Mouse (Mus musculus): ENCODE data around the gene Fndc8.
A peak's percentile ranks its signal among the peaks of the same experiment; 100 is the strongest.

Fndc8 gene

DNA sequence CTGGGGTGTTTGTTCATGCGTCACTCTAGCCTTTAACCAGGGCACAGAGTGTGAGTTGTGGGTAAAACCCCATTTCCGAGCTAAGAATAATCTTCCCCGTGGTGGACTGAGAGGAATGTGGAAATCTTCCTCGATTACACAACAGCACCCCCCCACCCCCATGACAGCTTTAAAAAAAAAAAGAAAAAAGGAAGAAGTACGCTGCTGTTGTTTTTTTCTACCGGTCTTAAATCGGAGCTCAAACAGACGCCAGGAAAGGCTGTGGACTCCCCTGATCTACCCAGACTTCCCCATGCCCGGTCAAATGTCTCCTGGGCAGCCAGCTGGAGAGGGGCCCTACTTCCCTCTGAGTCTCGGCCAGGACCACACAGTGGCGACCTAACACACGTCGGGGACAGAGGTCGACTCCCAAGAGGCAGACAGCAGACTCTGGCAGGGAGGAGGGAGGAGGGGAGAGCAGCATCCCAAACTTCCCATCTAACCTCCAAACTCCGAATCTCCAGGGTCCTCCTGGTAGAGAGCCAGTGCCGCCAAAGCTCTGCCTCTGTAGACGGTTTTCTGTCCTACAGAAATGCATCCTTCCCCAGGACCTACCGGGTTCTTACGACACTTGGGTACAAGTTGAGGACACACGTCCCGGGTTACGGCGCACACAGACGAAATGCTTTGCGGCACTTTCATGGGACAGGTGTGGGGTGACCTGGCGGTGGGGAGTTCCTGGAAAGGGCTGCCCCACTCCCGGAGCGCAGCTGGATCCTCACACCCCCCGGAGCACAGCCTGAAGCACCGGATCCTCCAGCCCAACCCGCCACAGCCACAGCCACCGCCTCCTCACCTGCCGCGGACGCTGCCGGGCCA, 21.5 kb upstream of the Fndc8 start:
- DNase-seq, result peak; percentile 83

DNA sequence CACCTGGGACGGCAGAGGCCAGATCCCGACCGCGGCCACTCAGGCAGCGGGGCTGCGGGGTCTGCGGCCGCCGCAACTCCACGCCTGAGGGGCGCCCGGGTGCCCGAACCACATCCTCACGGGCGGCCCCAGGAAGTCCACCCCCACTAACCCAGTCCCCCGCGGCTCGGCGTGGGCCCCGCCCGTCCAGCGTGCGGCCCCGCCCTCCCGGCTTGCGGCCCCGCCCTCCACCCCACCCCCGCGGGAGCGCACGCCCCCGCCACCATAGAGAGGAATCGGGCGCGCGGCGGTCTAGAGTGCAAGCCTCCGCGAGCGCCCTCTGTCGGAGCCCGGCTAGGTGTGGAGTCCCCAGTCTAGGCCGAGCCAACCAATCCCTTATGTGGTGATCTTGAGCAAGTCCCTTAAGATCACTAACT, 20.9 kb upstream of the Fndc8 start, which contains the start of gene Rffl:
Gene Rffl, minus strand, starts transcription at position 180 of the 416 bp plus-strand sequence.
- peak; percentile 96 for DNase-seq

DNA sequence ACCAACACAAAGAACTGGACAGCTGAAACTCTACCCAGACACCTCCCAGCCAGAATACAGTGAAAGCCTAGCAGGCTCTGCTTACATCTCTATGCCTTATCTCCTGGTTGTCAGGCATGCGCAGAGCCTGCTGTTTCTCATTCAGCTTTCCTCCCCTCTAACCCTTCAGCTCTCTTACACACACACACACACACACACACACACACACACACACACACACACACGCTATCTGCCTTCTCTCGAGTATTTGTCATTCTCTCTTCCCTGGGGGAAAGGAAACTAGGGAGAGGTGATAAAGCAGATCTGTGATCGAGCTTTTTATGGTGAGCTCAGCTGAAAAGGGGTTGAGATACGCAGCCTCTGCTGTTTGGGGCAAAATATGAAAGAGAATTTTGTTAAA, 17.0 kb upstream of the Fndc8 start:
- no peak for DNase-seq

DNA sequence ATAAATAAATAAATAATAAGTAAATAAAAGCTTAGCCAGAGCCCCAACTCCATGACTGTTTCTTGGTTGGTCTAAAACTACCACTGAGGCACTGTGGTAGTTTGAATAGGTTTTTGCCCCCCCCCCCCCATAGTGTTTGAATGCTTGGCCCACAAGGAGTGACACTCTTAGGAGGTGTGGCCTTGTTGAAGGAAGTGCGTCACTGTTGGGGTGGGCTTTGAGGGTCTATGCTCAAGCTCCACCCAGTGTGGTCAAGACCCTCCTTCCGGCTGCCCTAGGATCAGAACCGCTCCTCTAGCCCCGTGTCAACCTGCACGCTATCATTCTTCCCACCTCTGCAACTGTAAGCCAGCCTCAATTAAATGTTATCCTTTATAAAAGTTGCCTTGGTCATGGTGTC, 16.3 kb upstream of the Fndc8 start:
- no peak for DNase-seq

DNA sequence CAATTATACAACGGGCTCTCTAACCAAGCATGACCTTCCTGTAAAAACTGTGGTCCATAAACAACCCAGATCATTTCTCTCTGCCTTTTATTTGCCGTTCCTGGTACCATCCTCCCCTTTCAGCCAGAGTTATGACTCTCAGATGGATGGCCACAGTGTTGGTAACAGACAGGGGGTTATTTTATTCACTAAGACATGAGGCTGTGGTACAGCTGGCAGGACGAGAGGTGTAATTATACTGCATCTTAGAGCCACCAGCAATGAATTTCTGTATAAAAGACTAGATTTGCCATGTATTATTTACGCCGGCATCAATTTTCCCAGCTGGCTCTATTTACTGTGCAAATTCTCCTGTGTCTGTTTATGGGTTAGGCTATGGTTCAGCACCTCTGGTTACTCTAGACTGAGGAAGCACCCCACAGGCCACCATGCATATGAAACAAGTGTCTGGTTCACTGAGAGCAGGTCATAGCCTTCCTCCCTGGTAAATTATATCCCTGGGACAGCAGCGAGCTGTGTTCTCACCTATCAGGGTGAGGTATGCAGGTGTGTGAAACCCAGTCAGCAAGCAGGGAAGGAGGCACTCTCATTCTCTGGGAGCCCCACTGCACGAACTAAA, 14.1 kb upstream of the Fndc8 start:
- DNase-seq, result no peak

DNA sequence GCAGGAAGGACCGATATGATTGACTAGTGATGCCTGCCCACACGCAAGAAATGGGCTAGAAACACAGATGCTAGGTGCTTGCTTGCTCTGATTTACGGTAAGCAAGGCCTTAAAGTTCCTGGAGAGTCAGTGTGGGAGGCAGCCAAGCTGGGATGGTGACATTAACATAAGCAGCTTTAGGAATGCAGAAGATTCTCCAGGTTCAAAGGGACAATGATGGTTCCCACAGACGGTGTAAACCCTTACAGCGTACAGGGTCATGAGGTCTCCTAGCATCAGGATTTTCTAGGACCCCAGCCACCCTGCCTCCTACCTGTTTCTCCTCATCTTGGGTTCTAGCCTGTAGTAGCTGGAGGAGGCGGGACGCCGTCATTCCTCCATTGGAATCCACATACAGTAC, 8.7 kb upstream of the Fndc8 start:
- DNase-seq, result no peak

DNA sequence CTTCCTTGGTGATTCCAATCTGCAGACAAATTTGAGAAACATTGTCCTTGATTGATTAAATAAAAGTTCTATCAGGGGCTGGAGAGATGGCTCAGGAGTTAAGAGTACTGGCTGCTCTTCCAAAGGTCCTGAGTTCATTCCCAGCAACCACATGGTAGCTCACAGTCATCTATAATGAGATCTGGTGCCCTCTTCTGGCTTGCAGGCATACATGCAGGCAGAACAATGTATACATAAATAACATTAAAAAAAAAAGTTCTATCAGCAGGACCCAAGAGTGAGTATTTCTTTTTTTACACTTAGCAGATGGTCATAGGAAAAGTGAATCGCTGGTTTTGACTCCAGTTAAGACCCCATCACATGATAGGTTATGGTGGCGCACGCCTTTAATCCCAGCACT, 5.4 kb upstream of the Fndc8 start:
- DNase-seq, result no peak

DNA sequence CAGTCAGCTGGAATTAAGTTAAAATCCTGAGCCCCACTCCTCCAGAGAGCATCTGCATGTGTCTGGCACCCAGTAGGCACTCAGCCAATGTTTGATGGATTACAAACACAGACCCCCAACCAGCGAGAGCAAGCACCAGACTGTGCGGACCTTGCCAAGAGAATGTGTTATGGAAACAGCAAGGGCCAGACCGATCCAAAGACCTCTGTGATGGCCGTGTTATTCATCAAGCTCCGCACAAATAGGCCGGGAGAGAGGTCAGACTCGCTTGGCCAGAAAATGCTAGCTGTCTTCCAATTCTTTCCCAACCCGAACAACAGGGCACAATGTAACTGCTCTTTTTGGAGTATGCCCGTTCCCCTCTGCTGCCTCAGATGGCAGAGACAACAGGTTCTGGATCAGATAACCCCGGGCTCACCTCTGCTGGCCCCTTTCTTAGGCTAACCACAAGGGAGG, 3.4 kb upstream of the Fndc8 start:
- peak; percentile 64 for DNase-seq

DNA sequence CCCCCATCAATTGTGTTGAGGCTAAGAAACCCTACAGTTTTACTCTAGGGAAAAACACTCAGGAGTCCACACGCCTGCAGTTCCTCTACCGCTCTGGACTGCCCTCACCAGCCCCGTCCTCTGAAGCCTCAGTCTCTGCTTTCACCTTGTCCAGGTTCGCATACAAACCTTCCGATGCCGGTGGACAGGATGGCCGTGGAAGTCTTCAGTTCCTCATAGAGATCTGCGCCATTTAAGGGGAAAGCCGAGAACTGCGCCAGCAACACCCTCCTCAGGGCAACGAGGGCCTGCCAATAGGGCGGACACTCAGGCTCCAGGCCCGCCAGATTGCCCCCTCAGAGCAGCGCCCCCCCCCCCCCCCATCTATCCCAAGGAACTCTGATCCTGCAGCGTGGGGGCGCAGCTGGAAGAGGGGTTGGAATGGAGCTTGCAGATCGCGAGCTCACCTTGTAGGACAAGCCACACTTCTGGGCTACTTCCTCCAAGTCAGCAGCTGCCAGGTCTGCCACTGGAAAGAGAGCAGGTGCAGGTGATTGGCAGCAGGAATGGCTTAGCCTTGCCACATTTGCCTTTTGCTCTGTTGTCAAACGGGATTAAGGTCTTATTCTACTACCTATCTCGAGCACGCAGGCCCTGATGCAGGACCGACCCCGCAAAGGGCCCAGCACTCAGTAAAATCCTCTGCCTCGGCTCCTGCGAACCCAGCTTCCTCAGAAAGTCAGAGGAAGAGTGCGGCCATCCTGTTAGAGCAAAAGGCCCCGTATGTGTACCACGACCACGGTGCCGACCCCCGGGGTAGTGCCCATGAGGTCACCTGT, 2.2 kb upstream of the Fndc8 start:
- peak; percentile 46 for DNase-seq

DNA sequence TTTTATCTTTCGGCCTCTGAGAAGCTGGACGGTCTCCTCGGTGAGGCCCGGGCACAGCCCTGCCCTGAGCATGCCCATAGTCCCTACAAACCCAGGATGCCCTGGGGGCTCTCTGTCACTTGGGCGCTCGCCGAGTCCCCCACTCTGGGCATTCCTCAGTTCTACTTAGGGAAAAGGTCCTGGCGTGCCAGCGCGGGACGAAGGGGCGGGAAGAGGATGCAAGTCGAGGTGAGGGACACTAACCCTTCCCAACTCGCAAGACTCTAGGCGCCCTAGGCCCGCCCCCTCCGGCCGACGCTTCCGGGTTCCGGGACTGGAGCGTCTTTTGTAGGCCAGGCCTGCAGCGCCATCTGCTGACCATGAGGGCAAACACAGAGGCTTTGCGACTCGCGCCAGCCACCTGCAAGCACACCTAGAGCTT, 1.6 kb upstream of the Fndc8 start, which contains the start of gene Rad51d:
Gene Rad51d, minus strand, starts transcription at position 273 of the 421 bp plus-strand sequence.
- DNase-seq, result peak; percentile 95

DNA sequence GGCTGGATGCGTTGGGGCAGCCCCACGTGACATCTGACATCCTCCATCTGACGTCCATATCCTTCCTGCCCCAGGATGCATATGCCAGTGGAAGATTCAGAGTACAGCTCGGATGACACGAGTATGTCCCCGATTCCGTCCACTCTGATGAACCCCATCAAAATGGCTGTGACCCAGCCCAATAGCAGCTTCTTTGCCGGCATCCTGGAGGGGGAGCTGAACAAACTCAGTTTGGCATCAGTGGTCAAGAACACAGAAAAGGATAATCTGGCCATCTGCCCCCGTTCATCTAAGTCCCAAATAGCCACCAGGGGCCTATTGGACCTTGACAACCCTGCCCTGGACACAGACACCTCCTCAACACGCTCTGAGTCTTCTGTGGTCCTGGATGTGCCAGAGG, 5.6 kb downstream of the Fndc8 start:
- DNase-seq, result peak; percentile 30

DNA sequence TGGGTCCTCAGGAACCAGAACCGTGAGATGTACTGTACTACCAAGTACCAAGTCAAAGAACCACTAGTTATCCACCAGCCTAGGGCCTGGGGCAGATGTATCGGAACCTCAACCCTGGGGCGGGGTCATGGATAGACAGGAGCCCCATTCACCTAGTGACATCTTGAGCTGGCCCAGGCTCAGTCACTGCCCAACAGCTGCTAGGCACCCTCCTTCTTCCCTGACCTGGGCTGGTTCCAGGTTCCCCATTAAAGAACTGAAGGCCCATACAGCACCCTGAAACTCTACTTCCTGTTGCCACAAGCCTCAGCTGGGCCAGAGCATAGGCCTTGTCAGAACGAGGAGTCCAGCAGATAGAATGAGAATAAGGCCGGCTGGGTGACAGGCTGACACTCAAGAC, 7.8 kb downstream of the Fndc8 start:
- no peak for DNase-seq

DNA sequence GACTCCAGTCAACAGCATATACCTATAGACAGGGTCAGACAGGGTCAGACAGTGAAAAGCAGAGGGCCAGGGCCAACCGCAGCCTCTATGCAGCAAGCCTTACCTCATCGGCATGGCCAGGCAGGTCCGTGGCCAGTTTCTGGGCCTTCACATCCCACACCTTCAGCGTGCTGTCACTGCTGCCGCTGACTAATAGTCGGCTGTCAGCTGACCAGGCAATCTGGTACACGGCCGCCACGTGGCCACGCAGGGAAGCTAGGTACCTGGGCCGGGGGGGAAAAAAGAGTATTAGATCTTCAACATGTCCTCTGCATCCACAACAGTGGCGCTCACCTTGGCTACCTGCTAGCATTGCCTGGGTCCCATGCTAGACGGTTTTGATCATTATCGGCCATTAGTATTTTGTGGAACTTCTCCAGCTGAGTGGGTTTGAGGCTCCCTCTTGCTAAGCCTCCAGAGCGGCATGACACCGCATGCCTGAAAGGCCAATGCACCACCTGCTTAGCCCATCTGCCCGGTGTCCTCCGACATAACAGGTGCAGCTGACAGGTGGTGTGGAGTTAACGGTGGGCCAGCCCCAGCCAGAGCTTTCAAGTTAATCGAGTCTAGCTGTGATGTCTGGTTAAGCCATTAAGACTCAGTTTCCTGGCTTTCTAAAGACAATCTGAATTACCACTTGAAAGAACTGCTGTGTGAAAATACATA, 9.8 kb downstream of the Fndc8 start:
- no peak for DNase-seq

DNA sequence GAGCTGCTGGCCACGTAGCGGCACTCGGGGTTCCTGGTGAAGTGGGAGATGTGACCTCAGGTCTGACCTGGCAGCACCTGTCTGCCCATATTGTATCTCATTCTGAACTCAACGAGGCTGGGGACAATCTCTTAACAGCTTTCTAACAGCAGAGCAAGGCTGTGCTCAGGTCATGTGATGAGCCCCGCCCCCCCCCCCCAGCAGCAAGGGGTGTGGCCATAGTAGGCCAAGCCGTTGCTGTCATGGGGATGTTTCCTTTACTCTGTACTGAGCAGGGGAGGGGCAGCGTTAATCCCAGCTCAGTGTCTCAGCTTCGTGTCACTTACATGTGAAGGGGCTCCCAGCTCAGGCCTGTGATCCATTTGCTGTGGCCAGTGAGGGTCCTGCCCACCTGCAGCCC, 13.0 kb downstream of the Fndc8 start:
- no peak for DNase-seq

DNA sequence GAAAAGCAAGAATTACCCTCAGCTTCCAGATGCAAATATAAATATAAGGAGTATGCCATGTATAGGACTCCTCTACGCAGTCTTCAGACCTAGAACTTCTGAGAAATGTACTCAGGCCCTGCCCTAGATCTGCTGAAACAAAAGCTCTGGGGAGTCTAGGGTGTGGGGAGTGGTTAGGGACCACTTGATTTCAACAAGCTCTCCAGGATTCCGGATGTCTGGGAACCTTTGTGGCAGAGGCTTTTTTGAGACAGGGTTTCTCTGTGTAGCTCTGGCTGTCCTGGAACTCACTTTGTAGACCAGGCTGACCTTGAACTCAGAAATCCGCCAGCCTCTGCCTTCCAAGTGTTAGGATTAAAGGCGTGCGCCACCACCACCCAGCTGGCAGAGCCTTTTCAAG, 13.9 kb downstream of the Fndc8 start:
- no peak for DNase-seq

DNA sequence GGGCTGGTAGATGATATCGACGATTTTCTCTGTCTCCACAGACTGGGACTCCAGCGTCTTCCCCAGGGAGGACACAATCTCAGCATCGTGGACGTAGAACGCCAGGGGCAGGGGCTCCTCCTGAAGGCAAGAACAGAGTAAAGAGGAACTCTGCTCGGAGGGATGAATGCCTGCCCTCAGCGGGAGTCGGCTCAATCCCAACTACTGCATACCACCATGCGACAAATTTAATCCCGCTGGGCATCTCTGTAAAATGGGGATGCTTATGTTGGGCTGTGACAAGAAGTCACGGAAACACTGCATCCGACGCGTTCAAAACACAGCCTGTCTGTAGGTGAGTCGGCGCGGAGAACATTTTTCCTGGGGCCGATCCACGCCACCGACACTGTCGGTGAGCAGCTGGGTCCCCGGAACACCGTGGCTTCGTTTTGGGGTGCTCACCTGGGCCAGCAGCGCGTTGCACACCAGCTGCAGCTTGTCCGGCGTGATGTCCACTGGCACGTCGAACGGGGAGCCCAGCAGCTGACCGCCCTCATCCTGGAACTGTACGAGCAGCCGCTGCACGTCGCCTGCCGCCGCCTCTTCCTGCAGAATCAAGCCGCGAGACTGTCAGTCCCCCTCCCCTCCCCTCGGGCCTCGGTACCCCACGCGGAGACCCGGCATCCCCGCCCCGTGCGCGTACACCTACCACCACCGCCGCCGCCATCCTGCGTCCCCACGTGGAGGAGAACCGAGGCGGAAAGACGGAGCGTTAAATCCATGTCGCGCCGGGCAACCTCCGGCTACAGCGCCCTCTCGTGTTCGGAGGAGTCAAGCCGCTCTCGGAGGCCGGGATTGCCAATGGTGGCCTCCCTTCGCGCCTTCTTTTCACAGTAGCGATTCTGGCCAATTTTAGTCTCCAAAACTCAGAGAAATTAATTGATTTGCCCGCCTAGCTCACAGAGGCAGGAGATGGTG, 16.0 kb downstream of the Fndc8 start, which contains the start of gene Nle1:
Gene Nle1, minus strand, starts transcription at position 761 of the 957 bp plus-strand sequence.
- peak; percentile 92 for DNase-seq

DNA sequence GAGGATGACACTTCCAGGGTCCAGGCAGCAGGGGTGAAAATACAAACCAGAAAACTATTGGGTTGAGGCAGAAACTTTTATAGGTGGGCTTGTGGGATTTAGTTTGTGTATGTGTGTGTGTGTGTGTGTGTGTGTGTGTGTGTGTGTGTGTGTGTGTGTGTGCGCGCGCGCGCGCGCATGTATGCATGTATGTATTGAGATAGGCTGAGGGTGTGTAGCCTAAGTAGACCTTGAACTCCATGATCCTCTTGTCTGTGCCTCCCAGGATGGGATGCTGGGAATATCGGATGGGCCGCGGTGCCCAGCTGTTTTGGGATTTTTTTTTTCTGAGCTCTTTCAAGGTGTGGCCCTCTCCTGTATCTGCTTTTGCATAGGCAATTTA, 16.7 kb downstream of the Fndc8 start:
- no peak for DNase-seq

DNA sequence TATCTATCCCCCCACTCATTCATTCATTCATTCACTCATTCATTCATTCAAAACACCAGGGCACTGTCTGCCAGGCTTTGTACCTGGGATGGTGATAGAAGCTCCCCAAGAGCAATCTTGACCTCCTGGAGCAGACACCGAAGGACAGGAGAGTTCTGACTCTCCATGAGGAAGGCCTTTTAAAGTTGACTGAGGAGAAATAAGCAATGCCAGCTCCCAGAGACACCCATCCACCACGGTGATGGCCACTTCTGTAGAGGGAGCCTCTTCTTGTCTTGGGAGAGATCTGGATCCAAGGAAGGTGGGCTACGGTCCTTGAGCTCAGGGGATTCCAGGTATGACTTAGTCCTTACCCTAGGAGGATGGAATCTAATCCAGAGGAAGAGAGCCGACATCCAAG, 18.3 kb downstream of the Fndc8 start, which contains the start of gene Unc45b:
Gene Unc45b, plus strand, starts transcription at position 301 of the 400 bp plus-strand sequence.
- DNase-seq, result no peak

DNA sequence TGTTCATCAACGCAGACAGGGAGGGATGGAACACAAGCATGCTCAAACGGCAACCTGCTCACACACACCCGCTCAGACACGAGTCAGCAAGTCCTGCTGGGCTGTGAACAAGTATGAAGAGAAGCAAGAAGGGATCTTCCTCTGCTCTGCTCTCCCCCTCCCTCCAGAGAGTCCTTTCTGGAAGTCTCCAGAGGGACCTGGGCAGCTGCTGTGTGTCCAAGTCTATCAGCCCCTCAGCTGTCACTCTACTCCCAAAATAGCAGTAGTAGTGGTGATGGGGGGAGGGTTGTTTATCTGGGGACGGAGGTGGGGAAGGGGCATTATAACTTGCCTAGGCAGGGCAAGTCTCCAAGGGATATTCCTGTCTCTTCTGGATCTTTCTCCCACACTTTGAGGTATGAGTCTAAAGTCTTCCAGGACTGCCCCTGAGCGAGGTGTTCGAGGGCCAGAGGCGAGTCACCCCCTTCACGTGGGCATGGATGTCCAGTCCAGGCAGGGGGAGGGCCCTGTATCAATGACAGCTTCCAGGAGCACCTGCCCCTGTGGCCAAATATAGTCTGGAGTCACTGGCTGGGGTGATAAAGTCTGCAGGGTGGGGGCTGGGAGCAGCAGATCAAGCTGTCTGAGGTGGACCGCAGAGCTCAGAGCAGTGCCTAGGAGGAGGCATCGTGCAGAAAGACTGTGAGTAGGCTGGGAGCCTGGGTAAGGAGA, 18.9 kb downstream of the Fndc8 start:
- DNase-seq, result no peak

DNA sequence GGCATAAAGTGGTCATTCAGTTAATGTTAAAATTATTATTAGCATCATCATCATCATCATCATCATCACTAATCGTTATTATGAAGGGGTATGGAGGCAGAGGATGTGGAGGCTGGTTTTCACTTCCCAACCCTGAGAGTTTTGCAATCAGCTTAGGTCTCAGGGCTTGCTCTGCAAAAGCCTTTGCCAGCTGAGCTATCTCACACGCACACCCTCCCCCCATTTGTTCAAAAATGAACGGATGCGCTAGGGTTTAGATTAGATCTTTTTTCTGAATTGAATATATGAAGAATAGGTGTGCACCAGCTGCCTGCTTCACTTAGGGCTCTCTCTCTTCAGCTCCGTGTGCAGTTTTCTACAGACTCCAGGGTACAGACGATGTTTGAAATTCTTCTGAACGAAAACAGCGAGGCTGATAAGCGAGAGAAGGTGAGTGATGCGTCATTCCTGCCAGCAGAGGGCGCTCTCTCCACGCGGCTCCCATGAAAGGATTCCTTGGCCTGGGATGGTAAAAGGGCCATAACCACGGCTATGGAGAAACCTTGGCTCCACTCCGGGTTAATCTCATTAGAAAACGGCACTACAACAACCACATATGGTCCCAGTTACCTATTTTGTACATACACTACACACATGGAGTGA, 22.9 kb downstream of the Fndc8 start:
- DNase-seq, result peak; percentile 83
